Mouse (Mus musculus) brain, embryonic 14.5 days (tissue): Measurements from ENCODE around the gene Clba1.
"Not testable (repeated sequence)": the region's sequence is repeated elsewhere in the genome, so short reads cannot be mapped to it uniquely, and the experiment has no call there.

Experiments used
- CTCF ChIP-seq: fragments of 200-500 bp; IDR thresholded peaks from 2 replicates; pipeline ENCODE4 v1.5.1; 2012; ENCODE audit warnings: inconsistent platforms, mild to moderate bottlenecking, moderate library complexity, borderline replicate concordance; ENCODE audit not compliant: insufficient read depth, insufficient read length; ENCODE audit errors: extremely low read depth
- POLR2A ChIP-seq: fragments of 200-500 bp; IDR thresholded peaks from 2 replicates; pipeline ENCODE4 v1.6.1; 2012; ENCODE audit warnings: mild to moderate bottlenecking, inconsistent platforms, borderline replicate concordance; ENCODE audit not compliant: poor library complexity, insufficient read depth, insufficient read length, severe bottlenecking; ENCODE audit errors: extremely low read depth

DNA sequence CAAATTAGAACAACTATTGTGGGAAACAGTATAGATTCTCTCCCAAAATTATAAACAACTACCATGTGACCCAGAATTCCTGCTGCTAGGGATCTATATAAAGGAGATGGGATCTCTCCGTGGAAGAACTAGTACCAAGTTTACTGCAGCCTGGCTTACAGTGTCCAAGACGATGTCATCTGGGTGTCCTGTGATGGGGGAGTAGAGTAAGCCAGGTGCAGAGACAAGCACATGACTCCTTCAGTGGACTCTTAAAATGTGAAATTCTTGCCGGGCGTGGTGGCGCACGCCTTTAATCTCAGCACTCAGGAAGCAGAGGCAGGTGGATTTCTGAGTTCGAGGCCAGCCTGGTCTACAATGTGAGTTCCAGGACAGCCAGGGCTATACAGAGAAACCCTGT, 8.1 kb downstream of the Clba1 start:
- not testable (repeated sequence) for TF ChIP-seq POLR2A, CTCF
